Mouse (Mus musculus): Measurements from ENCODE around the gene Rybp.

DNA sequence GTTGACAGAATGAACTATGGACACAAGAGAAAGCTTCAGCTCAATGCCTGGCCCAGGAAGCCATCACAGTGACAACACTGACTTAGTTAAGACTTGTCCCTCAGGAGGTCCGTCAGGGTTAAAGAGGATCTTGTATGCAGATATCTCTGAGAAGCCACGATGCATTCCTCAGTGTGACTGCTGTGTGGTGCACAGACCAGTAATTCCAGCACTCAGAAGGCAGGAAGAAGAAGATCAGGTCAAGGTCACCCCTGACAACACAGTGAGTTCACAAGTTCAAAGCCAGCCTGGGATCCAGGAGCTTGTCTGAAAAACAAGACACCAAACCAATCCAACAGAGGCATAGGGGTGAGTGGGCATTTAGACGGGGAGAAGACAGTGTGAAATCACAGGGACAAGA lies 67.3 kb downstream of the Rybp start:
- TF ChIP-seq GATA1 (IDR thresholded peaks at IDR 0.05; ENCODE audit: borderline replicate concordance, low read length), result no peak
- no peak for TF ChIP-seq CTCF (IDR thresholded peaks at IDR 0.05; ENCODE audit: low read depth, low read length)

All from G1E (cell line).